Mouse (Mus musculus) embryonic fibroblast, embryonic 13.5 days (primary cell): Measurements from ENCODE around the gene Ptrh1. TPM values are rescaled to one million over a fixed set of nuclear protein-coding genes. Genes with fewer than 3 reads are reported as not detected.

Experiments
- H3K27ac ChIP-seq: 2 replicates; pipeline ENCODE4 v1.5.1; 2012; ENCODE audit warnings: low read length, control low read depth, inconsistent platforms; ENCODE audit not compliant: insufficient read depth
- H3K4me1 ChIP-seq: 2 replicates; pipeline ENCODE4 v1.6.1; 2011; ENCODE audit warnings: low read length; ENCODE audit not compliant: control insufficient read depth, insufficient read depth
- H3K4me3 ChIP-seq: 2 replicates; pipeline ENCODE4 v1.5.1; 2011; ENCODE audit warnings: mild to moderate bottlenecking, control low read depth, low read length; ENCODE audit not compliant: insufficient read depth
- CTCF ChIP-seq: IDR thresholded peaks from 2 replicates; pipeline ENCODE4 v1.5.1; 2011; ENCODE audit warnings: mild to moderate bottlenecking, control low read depth, low read length, moderate library complexity, borderline replicate concordance; ENCODE audit not compliant: insufficient read depth
- POLR2A ChIP-seq: IDR thresholded peaks from 2 replicates; pipeline ENCODE4 v1.6.1; 2011; ENCODE audit warnings: low read depth, mild to moderate bottlenecking, control low read depth, low read length, moderate library complexity
- polyA plus RNA-seq: library from polyadenylated mRNA; stranded (reverse); fragments of >200 nt; gene quantifications from 2 replicates; pipeline ENCODE4 v1.2.4, GENCODE M21; 2011; ENCODE audit warnings: low read depth; ENCODE audit not compliant: missing spikeins, insufficient read length

Ptrh1 gene
- polyA plus RNA-seq, 1 experiment, result 28.9 TPM

- TF ChIP-seq POLR2A (no peak), CTCF (no peak)
- Histone ChIP-seq H3K27ac (no peak overlapping the region), H3K4me3 (peak overlapping the region; percentile 10; the same call in 1 of the 2 replicates), H3K4me1 (no peaks in the 10 kb centered on the region)
These were observed 23.9 kb upstream of the Ptrh1 start for GRCm38 (mm10) chr2:32751665-32752033.

DNA sequence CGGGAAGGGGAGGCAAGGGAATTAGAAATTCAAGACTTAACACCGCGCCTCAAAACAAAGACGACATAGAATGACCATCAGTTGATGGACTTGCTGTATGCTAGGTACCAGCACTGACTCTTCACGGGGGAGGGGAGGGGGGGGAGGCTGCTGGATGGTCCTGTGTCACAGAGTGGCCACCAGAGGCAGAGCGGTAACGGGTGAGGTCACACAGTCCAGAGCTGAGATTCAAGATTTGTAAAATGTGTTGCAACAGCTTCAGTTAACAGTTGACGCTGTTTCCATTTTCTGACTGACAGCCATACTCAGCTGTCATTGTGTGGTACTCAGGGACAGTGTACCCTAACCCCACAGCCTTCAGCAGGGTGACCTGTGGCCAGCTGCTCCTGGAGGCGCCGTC, 23.4 kb upstream of the Ptrh1 start:
- no peak for TF ChIP-seq POLR2A
- peak; percentile 12; the same call in 1 of the 2 replicates for TF ChIP-seq CTCF
- Histone ChIP-seq H3K27ac (no peak overlapping the region), H3K4me3 (no peak overlapping the region), H3K4me1 (no peaks in the 10 kb centered on the region)

DNA sequence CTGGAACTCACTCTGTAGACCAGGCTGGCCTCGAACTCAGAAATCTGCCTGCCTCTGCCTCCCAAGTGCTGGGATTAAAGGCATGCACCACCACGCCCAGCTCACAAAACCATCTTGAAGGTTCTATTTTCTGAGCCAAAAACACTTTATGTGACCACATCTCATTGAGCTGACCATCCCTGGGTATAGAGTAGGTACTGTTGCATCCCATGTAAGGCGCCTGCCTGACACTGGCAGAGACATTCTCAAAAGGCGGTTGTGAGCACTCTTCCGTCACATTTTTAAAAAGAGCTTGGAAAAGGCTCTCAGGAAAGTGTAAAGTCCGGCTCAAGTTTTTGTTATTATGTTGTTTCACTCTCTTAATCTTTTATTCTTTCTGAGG, 18.9 kb upstream of the Ptrh1 start:
- Histone ChIP-seq H3K27ac (no peak overlapping the region), H3K4me1 (no peaks in the 10 kb centered on the region), H3K4me3 (no peak overlapping the region)
- no peak for TF ChIP-seq CTCF
- no peak for TF ChIP-seq POLR2A

DNA sequence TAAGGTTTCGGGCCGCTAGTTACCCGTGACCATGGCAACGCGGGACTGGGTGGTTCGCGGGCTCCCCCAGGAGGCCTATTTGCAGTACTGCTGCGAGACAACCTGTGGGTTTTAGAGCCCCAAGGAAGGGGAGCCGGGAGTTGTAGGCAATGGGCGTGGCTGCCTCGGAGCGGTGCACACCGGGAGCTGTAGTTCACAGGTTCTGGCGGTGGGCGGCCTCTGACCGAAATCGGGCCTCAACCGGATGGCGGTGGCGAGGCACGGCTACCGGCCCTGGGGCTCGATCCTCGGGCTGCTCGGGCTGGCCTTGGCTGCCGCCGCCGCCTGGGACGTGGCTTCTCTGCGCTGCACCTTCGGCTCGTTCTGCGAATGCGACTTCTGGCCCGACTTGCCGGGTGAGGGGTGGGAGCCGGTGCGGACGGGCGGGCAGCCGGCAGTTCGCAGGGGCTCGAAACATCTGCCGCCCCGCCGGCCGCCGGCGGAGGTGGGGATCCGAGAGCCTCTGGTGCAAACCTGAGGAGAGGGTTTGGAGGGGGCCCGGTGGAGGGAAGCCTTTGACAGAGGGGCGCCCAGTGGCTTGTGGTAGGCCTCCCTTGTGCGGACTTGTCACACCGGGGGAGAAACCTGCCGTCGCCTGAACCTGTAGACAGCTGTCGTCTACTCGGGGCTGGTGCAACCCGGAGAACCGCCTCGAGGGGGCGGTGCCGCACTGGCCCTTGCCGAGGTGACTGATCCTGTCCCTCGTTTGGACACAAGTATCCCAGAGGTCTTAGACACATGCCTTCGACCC, 18.3 kb upstream of the Ptrh1 start, which contains the start of gene Tor2a:
Tor2a (plus strand) TSS at position 179 of the 790 bp plus-strand sequence.
- Histone ChIP-seq H3K4me3 (peak within 1 kb of the TSS; percentile 62), H3K4me1 (no peaks in the 10 kb centered on the region), H3K27ac (peak within 1 kb of the TSS; percentile 78)
- TF ChIP-seq CTCF, result peak; percentile 86
- TF ChIP-seq POLR2A, result peak; percentile 75

DNA sequence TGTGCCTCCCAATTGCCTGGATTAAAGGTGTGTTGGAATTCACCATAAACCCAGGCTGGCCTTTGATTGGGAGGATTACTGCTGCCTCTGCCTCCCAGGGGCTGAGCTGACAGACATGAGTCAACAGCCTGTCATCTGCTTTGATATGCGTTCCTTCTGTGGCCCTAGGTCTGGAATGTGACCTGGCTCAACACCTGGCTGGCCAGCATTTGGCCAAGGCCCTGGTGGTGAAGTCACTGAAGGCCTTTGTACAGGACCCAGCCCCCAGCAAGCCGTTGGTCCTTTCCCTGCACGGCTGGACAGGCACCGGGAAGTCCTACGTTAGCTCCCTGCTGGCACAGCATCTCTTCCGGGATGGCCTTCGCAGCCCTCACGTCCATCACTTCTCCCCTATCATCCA, 17.1 kb upstream of the Ptrh1 start:
- H3K4me1 ChIP-seq, result no peaks in the 10 kb centered on the region
- H3K27ac ChIP-seq, result no peak overlapping the region
- TF ChIP-seq POLR2A (no peak), CTCF (no peak)
- H3K4me3 ChIP-seq, result no peak overlapping the region

- H3K27ac ChIP-seq, result no peak overlapping the region
- no peak for TF ChIP-seq CTCF
- no peak for TF ChIP-seq POLR2A
- no peaks in the 10 kb centered on the region for H3K4me1 ChIP-seq
These were observed 16.6 kb upstream of the Ptrh1 start for GRCm38 (mm10) chr2:32759001-32759400.

GRCm38 (mm10) chr2:32761361-32761760, 14.2 kb upstream of the Ptrh1 start:
- Histone ChIP-seq H3K4me1 (no peaks in the 10 kb centered on the region), H3K4me3 (no peak overlapping the region), H3K27ac (no peak overlapping the region)
- TF ChIP-seq CTCF (no peak), POLR2A (no peak)

More at GRCm38 (mm10) chr2:32759001-32759400, 16.6 kb upstream of the Ptrh1 start:
- H3K4me3 ChIP-seq, result no peak overlapping the region

GRCm38 (mm10) chr2:32761859-32762258, 13.7 kb upstream of the Ptrh1 start:
- Histone ChIP-seq H3K4me3 (no peak overlapping the region), H3K27ac (no peak overlapping the region), H3K4me1 (no peaks in the 10 kb centered on the region)
- no peak for TF ChIP-seq CTCF
- no peak for TF ChIP-seq POLR2A

GRCm38 (mm10) chr2:32763353-32763752, 12.2 kb upstream of the Ptrh1 start:
- H3K27ac ChIP-seq, result no peak overlapping the region
- TF ChIP-seq CTCF (no peak; the same call in 1 of the 2 replicates), POLR2A (no peak)
- no peak overlapping the region for H3K4me3 ChIP-seq
- no peaks in the 10 kb centered on the region for H3K4me1 ChIP-seq

DNA sequence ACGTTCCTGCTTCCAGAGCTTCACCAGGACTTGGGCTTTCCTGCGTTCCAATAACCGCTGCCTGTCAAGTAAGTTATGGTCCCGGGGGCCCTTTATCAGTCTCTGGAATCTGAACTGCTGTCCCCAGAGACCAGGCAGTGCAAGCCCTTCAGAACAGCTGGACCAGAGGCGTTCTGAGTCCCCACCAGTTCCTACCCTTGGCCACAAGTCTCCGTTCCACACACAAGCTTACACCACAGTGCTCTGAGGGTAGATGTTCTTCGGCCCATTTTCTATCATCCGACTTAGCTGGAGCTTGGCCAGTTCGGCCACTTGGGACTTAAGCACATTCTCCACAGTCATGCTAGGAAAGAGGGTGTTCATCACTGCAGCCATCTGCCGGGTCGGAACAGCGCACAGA, 8.3 kb upstream of the Ptrh1 start:
- H3K27ac ChIP-seq, result no peak overlapping the region
- H3K4me1 ChIP-seq, result no peaks in the 10 kb centered on the region
- no peak overlapping the region for H3K4me3 ChIP-seq
- TF ChIP-seq POLR2A (no peak), CTCF (no peak)
